In the genomic region with DNA sequence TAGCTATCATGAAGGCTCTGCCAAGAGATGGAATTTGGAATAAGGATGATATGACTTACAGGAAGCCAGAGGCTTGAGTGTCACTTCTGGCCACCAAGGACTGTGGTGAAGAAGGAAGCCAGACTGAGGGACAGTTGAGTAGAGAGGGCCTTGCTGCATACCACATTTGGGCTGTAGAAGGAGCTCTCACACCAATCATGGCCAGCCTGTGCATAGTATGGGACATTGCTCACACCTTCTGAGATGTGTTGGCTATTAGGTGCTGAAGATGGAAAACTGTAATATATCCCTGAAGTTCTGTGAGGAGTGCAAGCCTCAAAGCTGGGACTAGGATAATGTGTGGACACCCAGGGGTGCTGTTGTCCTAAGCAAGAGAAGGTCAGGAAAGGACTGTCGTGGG, we compare ENCODE assay signal across 8 mouse cellular contexts. TPM values are rescaled to one million over a fixed set of nuclear protein-coding genes. Genes with fewer than 3 reads are reported as not detected.
DNase-seq lines count a peak whose midpoint lies in the region; TF ChIP-seq lines count a peak whose summit lies in the region.

No protein-coding gene starts in this region.

- H3K4me3 ChIP-seq in CH12.LX (replicated peaks in 1 of 3; ENCODE audit: low read depth in 2 of 3, low read length in 2 of 3, poor library complexity in 1 of 3) = no peak overlapping the region
- H3K4me3 ChIP-seq in cortical plate, adult 2 months (ENCODE audit: insufficient read depth, low read length) = no peak overlapping the region
- H3K4me3 ChIP-seq in kidney, adult 2 months (ENCODE audit: insufficient read depth, low read depth, low read length) = no peak overlapping the region

- no peak overlapping the region for H3K27ac ChIP-seq in CH12.LX (ENCODE audit: insufficient read depth, low read depth)
- no peak overlapping the region for H3K27ac ChIP-seq in cortical plate, adult 2 months (ENCODE audit: insufficient read depth, low read length)
- no peak overlapping the region for H3K27ac ChIP-seq in kidney, adult 2 months (ENCODE audit: insufficient read depth, low read depth, low read length)

- peak; percentile 84 for DNase-seq in heart, adult 11 months
- no peak for DNase-seq in heart, postnatal 25 days (ENCODE audit: low spot score)
- peak; percentile 37 for DNase-seq in CH12.LX (ENCODE audit: extremely low read depth)
- peak; percentile 55 for DNase-seq in kidney, adult 2 months
- peak; percentile 56 for DNase-seq in lung, postnatal 36 days
- no peak for DNase-seq in T-cell, adult 2 months (ENCODE audit: low spot score)
- DNase-seq in adrenal gland, adult 2 months = no peak

- no peaks in the 10 kb centered on the region for H3K36me3 ChIP-seq in CH12.LX (replicated peaks in 1 of 2; ENCODE audit: control insufficient read depth in 1 of 2, insufficient read depth in 1 of 2, low read length in 1 of 2)
- H3K36me3 ChIP-seq in kidney, adult 2 months (ENCODE audit: control insufficient read depth, insufficient read depth, low read length) = no peaks in the 10 kb centered on the region

- H3K4me1 ChIP-seq in CH12.LX (ENCODE audit: control insufficient read depth in 1 of 2, insufficient read depth in 2 of 2) = peaks cover 0 to 21% of the 10 kb centered on the region in 2 experiments; a peak in 3 of 4 replicates
- H3K4me1 ChIP-seq in cortical plate, adult 2 months (ENCODE audit: control insufficient read depth, insufficient read depth, low read length) = no peaks in the 10 kb centered on the region
- no peaks in the 10 kb centered on the region; the same call in 1 of the 2 replicates for H3K4me1 ChIP-seq in kidney, adult 2 months (ENCODE audit: control insufficient read depth, insufficient read depth, low read length)

- intact Hi-C loops in heart, postnatal 25 days (cut with DNase I) = no loop called here

- no peak overlapping the region for H3K4me2 ChIP-seq in CH12.LX (ENCODE audit: insufficient read depth, low read depth, poor library complexity, severe bottlenecking)

- TF ChIP-seq POLR2A in CH12.LX (IDR thresholded peaks at IDR 0.05; ENCODE audit: low read depth, low read length) = no peak
- no peak for TF ChIP-seq POLR2A in cortical plate, adult 2 months (IDR thresholded peaks at IDR 0.05; ENCODE audit: extremely low read depth, insufficient read depth, low read length)
- no peak for TF ChIP-seq POLR2A in kidney, adult 2 months (IDR thresholded peaks at IDR 0.05; ENCODE audit: low read depth, low read length)

- no peak overlapping the region for H3K9ac ChIP-seq in CH12.LX (ENCODE audit: insufficient read depth, low read depth)

- no peaks in the 10 kb centered on the region for H3K9me3 ChIP-seq in CH12.LX (replicated peaks; ENCODE audit: low read length)

- no peak for TF ChIP-seq EP300 in CH12.LX (IDR thresholded peaks at IDR 0.05; ENCODE audit: low read length)

- 72% methylated on average over 1 of the region's 1 CpGs for WGBS in kidney, adult 2 months

- peak; percentile 92 for TF ChIP-seq RAD21 in CH12.LX (IDR thresholded peaks at IDR 0.05; ENCODE audit: low read depth, low read length)

- in situ Hi-C loops in CH12.LX (cut with MboI; ENCODE audit: low pct_ligation_motif_present, low pct_unique_long_range_greater_than_20kb, low sequenced_read_pairs) = loop anchor here (10.0 kb wide), 1 partner anchor 378 kb away; no protein-coding TSS in a partner anchor

- TF ChIP-seq CTCF in CH12.LX (conservative IDR thresholded peaks at IDR 0.05 in 1 of 2, IDR thresholded peaks at IDR 0.05 in 1 of 2; ENCODE audit: low read depth in 2 of 2, low read length in 2 of 2) = peak; percentile 57 to 85
- peak; percentile 90 for TF ChIP-seq CTCF in cortical plate, adult 2 months (IDR thresholded peaks at IDR 0.05; ENCODE audit: extremely low read depth, insufficient read depth, low read length)
- peak; percentile 89 for TF ChIP-seq CTCF in kidney, adult 2 months (conservative IDR thresholded peaks at IDR 0.05; ENCODE audit: insufficient read depth, insufficient read length, low read depth, low read length)

- H3K79me2 ChIP-seq in CH12.LX (replicated peaks; ENCODE audit: control insufficient read depth, extremely low read depth, insufficient read depth, poor library complexity, severe bottlenecking) = no peaks in the 10 kb centered on the region

- H3K27me3 ChIP-seq in CH12.LX (replicated peaks) = no peaks in the 10 kb centered on the region
- H3K27me3 ChIP-seq in kidney, adult 2 months (replicated peaks; ENCODE audit: control insufficient read depth, insufficient read depth, low read length) = no peaks in the 10 kb centered on the region

- dilution Hi-C loops in CH12.LX (cut with MboI; ENCODE audit: extremely low pct_ligation_motif_present, extremely low pct_unique_long_range_greater_than_20kb, low sequenced_read_pairs) = no loop called here

TF ChIP-seq in CH12.LX, 34 proteins besides CTCF, POLR2A, EP300 and RAD21:
- TF ChIP-seq SMC3 (IDR thresholded peaks at IDR 0.05; ENCODE audit: low read depth, low read length) (peak; percentile 79), ZC3H11A (IDR thresholded peaks at IDR 0.05; ENCODE audit: low read depth, low read length) (peak; percentile 69), NRF1 (IDR thresholded peaks at IDR 0.05; ENCODE audit: low read depth, low read length) (no peak), CHD1 (IDR thresholded peaks at IDR 0.05; ENCODE audit: low read depth, low read length) (no peak)

RNA-seq across cellular contexts. Expression of gene Ranbp6, which starts 13.9 kb away (rescaled TPM):
- 10 to 100 TPM; 11.8 to 15.0 TPM for total RNA-seq in heart, postnatal 25 days (2021)
- total RNA-seq in CH12.LX (2012; rRNA removed) (7.0 and 9.0 TPM in 2 replicates), CH12.LX (2014; rRNA removed) (12.1 and 14.5 TPM in 2 replicates)
- polyA plus RNA-seq in CH12.LX (2012; ENCODE audit: insufficient read length, low read depth) = 7.8 and 8.4 TPM in 2 replicates
- polyA plus RNA-seq in cortical plate, adult 2 months (2012; rRNA removed) = 14.5 and 15.9 TPM in 2 replicates
- 1.9 and 2.5 TPM in 2 replicates for polyA plus RNA-seq in kidney, adult 2 months (2012; rRNA removed)
- 10 to 100 TPM; 13.6 to 16.6 TPM for total RNA-seq in adrenal gland, adult 2 months (2021)
- polyA plus RNA-seq in adrenal gland, adult 2 months (2012; rRNA removed) = 0.32 and 0.76 TPM in 2 replicates

RNA-seq across cellular contexts. Expression of gene 9930021J03Rik, which starts 20.9 kb away (rescaled TPM):
- 10 to 100 TPM; 10.1 to 14.7 TPM for total RNA-seq in heart, postnatal 25 days (2021)
- total RNA-seq in CH12.LX (2012; rRNA removed) = 3.3 and 4.2 TPM in 2 replicates
- total RNA-seq in CH12.LX (2014; rRNA removed) = 5.9 and 7.8 TPM in 2 replicates
- polyA plus RNA-seq in CH12.LX (2012; ENCODE audit: insufficient read length, low read depth) = 8.1 and 8.7 TPM in 2 replicates
- polyA plus RNA-seq in cortical plate, adult 2 months (2012; rRNA removed) = 27.0 and 27.4 TPM in 2 replicates
- 7.4 TPM in 2 replicates for polyA plus RNA-seq in kidney, adult 2 months (2012; rRNA removed)
- 10 to 100 TPM; 13.5 to 20.1 TPM for total RNA-seq in adrenal gland, adult 2 months (2021)
- 1.2 and 1.3 TPM in 2 replicates for polyA plus RNA-seq in adrenal gland, adult 2 months (2012; rRNA removed)

Comparison
In these comparisons a context has a peak if more than half of its experiments do, and no peak if none do; other contexts are left out.
1. DNase-seq: peak in heart, adult 11 months (single experiment), CH12.LX (single experiment), kidney, adult 2 months (single experiment) and lung, postnatal 36 days (single experiment); none in heart, postnatal 25 days (single experiment), T-cell, adult 2 months (single experiment) and adrenal gland, adult 2 months (single experiment).
2. Peak in every context shown above with its lines, with median percentiles within 50 percentile points of each other: CTCF ChIP-seq.